Mouse (Mus musculus): ENCODE results near the gene Gm21454. TPM values are rescaled to one million over a fixed set of nuclear protein-coding genes. Genes with fewer than 3 reads are reported as not detected.
"Not testable (repeated sequence)": the region's sequence is repeated elsewhere in the genome, so short reads cannot be mapped to it uniquely, and the experiment has no call there.

The Gm21454 gene
- not detected in 2 replicates for polyA plus RNA-seq (2015; fragmentation: Nextera tagmentation; extraction: Ambion mirVana)

- not testable (repeated sequence) for H3K4me3 ChIP-seq (replicated peaks); H3K27ac ChIP-seq; H3K4me2 ChIP-seq; H3K36me3 ChIP-seq; ATAC-seq (replicated peaks; ENCODE audit: low FRiP score); H3K27me3 ChIP-seq; H3K9me3 ChIP-seq (replicated peaks); H3K4me1 ChIP-seq; H3K9ac ChIP-seq
These were observed at the start of gene Gm21454, which contains the start of gene Gm21440 for GRCm38 (mm10) chrY:13252091-13252490. Gene Gm21454 (plus strand): TSS chrY:13252442. Gene Gm21440 (plus strand): TSS chrY:13252391.

- H3K9ac ChIP-seq; H3K4me1 ChIP-seq; H3K4me2 ChIP-seq; ATAC-seq (replicated peaks; ENCODE audit: low FRiP score); H3K27me3 ChIP-seq; H3K36me3 ChIP-seq; H3K9me3 ChIP-seq (replicated peaks); H3K27ac ChIP-seq; H3K4me3 ChIP-seq (replicated peaks): not testable (repeated sequence)
- WGBS = no CpG with 5 or more reads among the region's 3 CpGs
These were observed 28.4 kb upstream of the Gm21454 start, which contains the start of gene Gm21828 for GRCm38 (mm10) chrY:13223828-13224227. Gene Gm21828 (minus strand): TSS chrY:13223928.

- WGBS = no CpG with 5 or more reads among the region's 3 CpGs
These were observed 96.7 kb downstream of the Gm21454 start, which contains the start of gene Gm21725 for GRCm38 (mm10) chrY:13348963-13349362. Gene Gm21725 (minus strand): TSS chrY:13349063.

More at GRCm38 (mm10) chrY:13348963-13349362, 96.7 kb downstream of the Gm21454 start, which contains the start of gene Gm21725:
- not testable (repeated sequence) for H3K4me3 ChIP-seq (replicated peaks); H3K27me3 ChIP-seq; H3K36me3 ChIP-seq; H3K4me1 ChIP-seq; H3K27ac ChIP-seq; H3K4me2 ChIP-seq; H3K9me3 ChIP-seq (replicated peaks); H3K9ac ChIP-seq; ATAC-seq (replicated peaks; ENCODE audit: low FRiP score)

Other genes starting within 250 kb of the Gm21454 start
- not detected in 2 replicates for gene Gm20807, start 209.6 kb upstream of the Gm21454 start, polyA plus RNA-seq (2015; fragmentation: Nextera tagmentation; extraction: Ambion mirVana)
- not detected in 2 replicates for gene Gm21891, start 119.0 kb upstream of the Gm21454 start, polyA plus RNA-seq (2015; fragmentation: Nextera tagmentation; extraction: Ambion mirVana)
- gene Gm21425, start 90.5 kb upstream of the Gm21454 start, polyA plus RNA-seq (2015; fragmentation: Nextera tagmentation; extraction: Ambion mirVana) = not detected in 2 replicates
- not detected in 2 replicates for gene Gm21828, start 28.5 kb upstream of the Gm21454 start, polyA plus RNA-seq (2015; fragmentation: Nextera tagmentation; extraction: Ambion mirVana)
- not detected in 2 replicates for gene Gm21440, start 51 bp upstream of the Gm21454 start, polyA plus RNA-seq (2015; fragmentation: Nextera tagmentation; extraction: Ambion mirVana)
- not detected in 2 replicates for gene Gm21725, start 96.6 kb downstream of the Gm21454 start, polyA plus RNA-seq (2015; fragmentation: Nextera tagmentation; extraction: Ambion mirVana)
- gene Gm21866, start 213.1 kb downstream of the Gm21454 start, polyA plus RNA-seq (2015; fragmentation: Nextera tagmentation; extraction: Ambion mirVana) = not detected in 2 replicates
- not detected in 2 replicates for gene Gm20773, start 241.6 kb downstream of the Gm21454 start, polyA plus RNA-seq (2015; fragmentation: Nextera tagmentation; extraction: Ambion mirVana)

All from kidney, embryonic 15.5 days (tissue).